Mouse (Mus musculus) adipocyte (in vitro differentiated cells): ENCODE measurements around the gene Zfp454.

Experiments used
- DNase-seq: peaks from one replicate; pipeline ENCODE4 v3.0.0-alpha.2; 2016; ENCODE audit warnings: low spot score

Zfp454 gene

DNA sequence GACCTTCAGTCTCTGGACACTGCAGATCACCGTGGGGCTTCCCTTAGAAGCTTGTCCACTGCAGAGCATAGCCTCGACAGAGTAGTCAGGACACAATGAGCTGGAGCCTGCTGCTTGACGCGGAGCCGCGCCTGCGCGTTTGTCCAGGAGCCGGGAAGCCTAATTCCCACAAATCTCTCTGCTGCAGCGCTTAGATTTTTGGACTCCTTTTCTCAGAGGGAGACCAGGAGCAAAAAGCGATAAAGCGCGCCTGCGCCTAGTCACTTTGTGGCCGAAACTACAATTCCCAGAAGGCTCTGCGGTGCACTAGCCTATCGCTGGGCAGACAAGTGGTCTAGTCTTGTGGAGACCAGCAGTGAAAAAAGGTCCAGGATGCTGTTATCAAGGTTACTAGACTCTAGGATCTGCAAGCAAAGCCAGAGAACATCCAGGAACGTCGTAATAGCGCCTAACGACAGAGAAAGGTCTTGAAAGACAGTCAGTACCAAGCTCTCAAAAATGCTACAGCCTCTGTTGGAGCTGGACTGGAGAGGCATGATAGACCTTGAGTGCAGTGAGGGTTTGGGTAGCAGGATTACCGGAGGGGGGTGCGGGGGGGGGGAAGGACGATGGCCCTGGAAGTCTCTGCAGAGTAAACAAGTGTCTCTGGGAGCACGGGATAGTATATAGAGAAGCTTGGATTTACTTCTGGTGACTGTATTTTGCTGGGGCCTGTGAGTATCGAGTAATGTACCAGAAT lies at the start of gene Zfp454:
Zfp454 (minus strand) TSS at position 262 of the 739 bp plus-strand sequence.
- DNase-seq = peak; percentile 78

- no peak for DNase-seq
Measured at GRCm38 (mm10) chr11:50932040-50932439, 44.6 kb upstream of the Zfp454 start.

GRCm38 (mm10) chr11:50931451-50931866 lies 44.0 kb upstream of the Zfp454 start, which contains the start of gene Zfp354b:
Zfp354b (minus strand) TSS chr11:50931633.
- DNase-seq = peak; percentile 64

GRCm38 (mm10) chr11:50931021-50931420 lies 43.6 kb upstream of the Zfp454 start:
- DNase-seq = peak; percentile 8

GRCm38 (mm10) chr11:50930469-50931014 lies 43.1 kb upstream of the Zfp454 start:
- DNase-seq = no peak

DNA sequence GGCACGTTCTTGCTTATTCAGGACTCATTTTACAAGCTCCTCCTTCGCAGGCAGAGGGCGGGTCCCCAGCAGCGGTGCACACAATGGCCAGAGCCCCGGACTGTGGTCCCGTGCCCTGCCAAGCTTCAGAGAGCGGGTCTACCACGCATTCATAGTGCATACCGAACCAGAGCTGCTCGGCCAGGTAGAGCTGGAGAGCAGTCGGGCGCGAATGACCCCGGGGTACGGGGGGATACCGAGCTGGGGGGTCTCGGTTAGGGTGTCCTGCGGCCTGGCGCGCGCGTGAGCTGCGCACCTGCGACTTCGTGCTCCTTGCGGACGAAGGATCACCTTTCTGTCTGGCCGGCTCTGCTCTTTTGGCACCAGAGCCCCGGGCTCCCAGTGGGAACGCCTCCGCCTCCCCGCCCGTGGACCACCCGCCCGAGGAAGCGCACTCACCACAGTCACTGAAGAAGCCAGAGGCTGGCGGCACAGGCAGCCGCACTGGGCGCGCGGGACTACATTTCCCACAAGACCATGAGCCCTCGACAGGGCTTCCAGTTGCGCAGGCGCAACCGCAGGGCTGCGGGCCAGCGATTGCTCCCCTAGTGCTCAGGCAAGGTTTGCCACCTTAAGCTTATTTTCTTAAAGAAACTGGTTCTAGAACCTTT lies 28.3 kb upstream of the Zfp454 start, which contains the start of gene Zfp2:
Zfp2 (minus strand) TSS at position 495 of the 650 bp plus-strand sequence.
- DNase-seq = peak; percentile 90

GRCm38 (mm10) chr11:50914461-50914860 lies 27.0 kb upstream of the Zfp454 start:
- no peak for DNase-seq

GRCm38 (mm10) chr11:50913301-50913700 lies 25.9 kb upstream of the Zfp454 start:
- DNase-seq = no peak

DNA sequence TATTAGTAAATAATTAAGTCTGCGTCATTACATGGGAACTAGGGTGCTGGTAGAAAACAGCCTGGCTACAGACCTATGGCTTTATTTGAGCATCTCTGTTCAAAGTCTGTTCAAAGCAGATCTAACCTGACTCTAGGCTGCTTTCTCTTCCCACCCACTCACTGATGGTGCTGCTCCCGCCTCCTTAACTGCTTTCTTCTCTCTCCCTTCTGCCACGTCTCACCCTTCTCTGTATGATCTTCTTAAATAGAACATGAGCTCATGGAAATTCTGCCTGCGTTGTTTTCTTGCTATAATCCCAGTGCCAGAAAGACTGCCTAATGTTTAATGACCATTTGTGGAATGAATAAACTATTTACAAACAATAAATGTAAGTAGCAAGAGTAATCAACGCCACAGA lies 20.7 kb upstream of the Zfp454 start:
- DNase-seq = no peak

DNA sequence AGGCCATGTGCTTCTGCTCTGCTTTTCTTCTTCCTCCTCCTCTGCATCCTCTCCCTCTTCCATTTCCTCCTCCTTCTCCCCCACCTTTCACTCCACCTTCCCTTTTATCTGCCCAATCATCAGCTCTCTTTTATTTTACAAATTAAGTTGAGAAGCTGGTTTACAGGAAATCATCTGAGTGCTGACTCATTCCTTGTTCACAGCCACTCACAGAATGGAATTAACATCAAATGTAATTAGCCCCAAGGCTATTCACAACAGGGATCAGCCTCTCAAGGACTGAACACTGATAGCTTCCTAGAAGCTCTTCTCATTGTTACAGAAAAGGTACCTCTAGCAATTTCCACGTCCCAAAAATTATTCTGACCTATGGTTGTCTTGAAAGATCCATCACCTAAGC lies 9.9 kb upstream of the Zfp454 start:
- DNase-seq = no peak

DNA sequence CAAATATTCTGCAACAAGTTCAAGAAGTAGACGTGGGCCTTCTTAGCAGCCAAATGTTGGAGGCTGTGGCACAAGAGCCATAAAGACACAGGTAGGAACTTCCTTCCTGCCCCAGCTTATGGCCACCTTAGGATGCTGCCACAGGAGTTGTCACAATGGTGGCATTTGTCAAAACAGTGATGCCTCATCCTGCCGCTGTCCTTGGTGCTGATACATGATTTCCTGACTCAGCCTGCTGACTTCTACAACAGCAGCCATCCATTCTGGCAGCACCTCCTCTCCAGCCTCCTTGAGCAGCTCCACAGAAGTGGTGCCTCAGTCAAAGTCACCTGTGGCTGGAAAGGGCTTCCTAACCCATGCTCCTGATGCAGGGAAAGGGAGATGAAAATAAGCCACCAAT lies 5.0 kb upstream of the Zfp454 start:
- no peak for DNase-seq

GRCm38 (mm10) chr11:50886933-50887293 lies 538 bp downstream of the Zfp454 start:
- DNase-seq = peak; percentile 3

DNA sequence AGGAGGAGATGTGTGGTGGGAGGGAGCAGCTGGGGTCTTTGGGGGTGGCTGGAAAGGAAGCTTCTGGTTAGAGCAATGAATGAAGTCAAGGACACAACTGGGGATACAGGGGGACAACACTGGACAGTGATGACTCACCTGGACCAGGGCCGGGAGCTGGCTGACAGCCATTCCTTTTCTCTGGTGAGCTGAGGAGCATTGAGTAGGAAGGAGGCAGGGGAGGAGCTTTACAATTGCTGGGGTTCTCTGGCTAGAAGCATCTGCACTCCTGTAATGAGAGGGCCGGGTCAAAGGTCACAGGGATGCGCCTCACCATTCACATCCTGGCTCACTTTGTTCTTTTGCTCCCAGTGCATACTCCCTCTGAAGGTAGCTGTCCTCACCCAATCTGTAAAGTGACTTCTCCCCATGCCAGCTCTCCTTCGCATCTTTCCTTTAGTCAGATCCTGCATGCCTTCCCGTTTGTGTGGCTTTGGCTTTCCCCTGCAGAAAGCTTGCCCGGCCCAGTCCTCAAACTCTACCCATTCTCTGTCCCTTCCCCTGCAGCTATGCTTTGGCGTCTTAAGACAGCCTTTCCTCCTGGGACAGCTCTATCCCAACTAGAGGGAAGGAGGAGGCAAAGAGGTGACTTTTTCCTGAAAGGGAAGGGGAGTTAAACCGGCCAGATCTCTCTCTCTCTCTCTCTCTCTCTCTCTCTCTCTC lies 1.1 kb downstream of the Zfp454 start:
- no peak for DNase-seq

- DNase-seq = no peak
Measured at GRCm38 (mm10) chr11:50883756-50884155, 3.7 kb downstream of the Zfp454 start.

DNA sequence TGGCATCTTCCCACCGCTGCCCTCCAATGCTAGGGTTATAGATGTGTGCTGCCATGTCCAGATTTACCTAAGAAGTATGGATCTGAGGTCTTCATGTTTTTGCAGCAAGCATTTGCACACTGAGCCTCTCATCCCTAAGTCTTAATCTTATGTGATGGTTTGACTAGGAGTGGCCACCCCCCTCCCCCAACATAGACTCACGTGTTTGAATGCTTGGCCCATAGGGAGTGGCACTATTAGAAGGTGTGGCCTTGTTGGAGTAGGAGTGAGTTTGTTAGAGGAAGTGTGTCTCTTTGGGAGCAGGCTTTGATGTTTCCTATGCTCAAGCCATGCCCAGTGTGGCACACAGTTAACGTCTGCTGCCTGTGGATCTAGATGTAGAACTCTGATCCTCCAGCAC lies 8.8 kb downstream of the Zfp454 start:
- no peak for DNase-seq

GRCm38 (mm10) chr11:50850989-50851601 lies 36.4 kb downstream of the Zfp454 start:
- DNase-seq = no peak

- no peak for DNase-seq
Measured at GRCm38 (mm10) chr11:50850177-50850735, 37.2 kb downstream of the Zfp454 start, which contains the start of gene Grm6. Grm6 (plus strand) TSS chr11:50850685.

GRCm38 (mm10) chr11:50849310-50849709 lies 38.1 kb downstream of the Zfp454 start:
- no peak for DNase-seq

DNA sequence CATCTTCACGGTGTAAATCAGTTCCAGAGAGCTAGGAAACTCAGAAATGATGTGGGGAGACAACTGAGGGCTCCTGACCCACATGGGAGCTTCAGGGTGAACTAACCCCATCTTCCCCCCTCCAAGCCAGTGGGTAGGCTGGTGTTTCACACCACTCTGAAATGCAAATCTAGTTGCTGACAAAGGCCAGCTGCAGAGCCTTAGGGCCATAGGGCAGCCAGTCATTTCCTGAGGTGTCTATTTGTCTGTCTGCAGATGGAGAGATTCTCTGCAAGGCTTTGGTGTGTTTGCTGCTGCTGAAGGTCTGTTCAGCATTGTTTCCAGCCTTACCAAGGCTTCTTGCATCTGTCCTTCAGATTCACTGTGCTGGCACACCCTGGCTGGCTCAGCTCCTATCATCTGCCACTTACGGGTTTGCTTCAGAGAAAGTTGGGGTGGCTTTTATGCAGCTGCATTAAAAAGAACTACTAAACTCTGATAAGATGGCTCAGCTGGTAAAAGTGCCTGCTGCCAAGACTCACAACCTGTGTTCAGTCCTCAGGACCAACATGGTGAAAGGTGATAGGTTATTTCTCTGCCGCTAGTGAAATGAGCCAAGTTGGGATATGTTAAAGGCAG lies 38.8 kb downstream of the Zfp454 start:
- no peak for DNase-seq

- DNase-seq = no peak
Measured at GRCm38 (mm10) chr11:50847047-50847446, 40.4 kb downstream of the Zfp454 start.

GRCm38 (mm10) chr11:50845951-50846350 lies 41.5 kb downstream of the Zfp454 start:
- DNase-seq = no peak
